In the genomic region with DNA sequence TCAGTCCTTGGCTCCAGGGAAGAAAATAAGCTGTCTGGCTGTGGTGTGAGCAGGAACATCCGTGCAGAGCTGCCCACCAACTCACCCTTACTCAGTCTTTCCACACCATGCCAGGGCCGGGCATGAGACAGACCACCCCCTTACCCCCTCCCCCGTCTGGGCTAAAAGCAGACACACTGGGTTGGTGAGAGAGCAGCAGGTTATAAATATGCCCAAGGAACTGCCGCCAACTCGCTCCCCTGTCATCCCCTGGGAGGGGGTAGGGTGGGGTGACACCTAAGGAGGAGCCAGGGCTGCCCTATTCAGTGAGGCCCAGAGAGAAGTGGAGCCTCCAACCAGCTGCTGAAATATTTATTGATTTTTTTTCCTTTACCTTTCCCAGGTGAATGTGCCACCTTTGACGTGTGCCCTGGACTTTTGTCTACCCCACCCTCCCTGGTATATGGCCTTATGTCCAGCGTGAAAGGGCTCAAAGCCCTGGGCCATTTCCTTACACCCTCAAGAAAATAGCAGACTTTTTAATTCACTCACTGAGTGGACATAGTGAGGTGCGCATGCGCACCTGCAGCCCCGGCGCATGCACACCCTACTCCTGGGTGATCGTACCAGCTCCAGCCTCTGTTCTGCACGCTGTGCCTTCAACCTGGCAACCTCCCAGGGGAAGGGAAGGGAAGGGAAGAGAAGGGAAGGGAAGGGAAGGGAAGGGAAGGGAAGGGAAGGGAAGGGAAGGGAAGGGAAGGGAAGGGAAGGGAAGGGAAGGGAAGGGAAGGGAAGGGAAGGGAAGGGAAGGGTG, we compare ENCODE assay signal across 15 mouse cellular contexts. TPM values are rescaled to one million over a fixed set of nuclear protein-coding genes. Genes with fewer than 3 reads are reported as not detected.
A peak's percentile ranks its signal among the peaks of the same experiment; 100 is the strongest.
DNase-seq lines count a peak whose midpoint lies in the region; ATAC-seq lines count a peak whose summit lies in the region.
"Had no signal": no experiment of that assay in that cellular context is flagged by ENCODE, and none has a peak within 500 bp of the region (broad histone marks: within the 10 kb centered on the region; RNA-seq: fewer than 3 reads in every experiment).

No protein-coding gene starts in this region.

- peaks cover 29% of the 10 kb centered on the region for H3K4me1 ChIP-seq in heart, embryonic 12.5 days (replicated peaks)
- H3K4me1 ChIP-seq in forebrain, embryonic 14.5 days (ENCODE audit: control insufficient read depth, insufficient read depth, low read length) = peaks cover 15% of the 10 kb centered on the region
- peaks cover 42% of the 10 kb centered on the region for H3K4me1 ChIP-seq in midbrain, embryonic 12.5 days

- DNase-seq in heart, postnatal 25 days (ENCODE audit: low spot score) = no peak
- peak; percentile 53 for DNase-seq in NIH3T3 (ENCODE audit: low read depth)
- peak; percentile 78 for DNase-seq in forebrain, embryonic 14.5 days (ENCODE audit: low spot score)
- no peak for DNase-seq in urinary bladder, postnatal 10 days (ENCODE audit: low spot score)
- DNase-seq in spleen, adult 18-20 months = no peak
- no peak for DNase-seq in cerebellum, adult 18-20 months
- DNase-seq: gastrocnemius, postnatal 14 days had no signal

- no peak for ATAC-seq in heart, embryonic 12.5 days (ENCODE audit: insufficient number of reproducible peaks, low FRiP score)
- no peak for ATAC-seq in forebrain, embryonic 14.5 days
- no peak for ATAC-seq in midbrain, embryonic 12.5 days (ENCODE audit: low FRiP score, low read depth)

- H3K4me2 ChIP-seq in heart, embryonic 12.5 days = peak overlapping the region; percentile 13; the same call in 1 of the 2 replicates
- H3K4me2 ChIP-seq in forebrain, embryonic 14.5 days (ENCODE audit: low read length) = no peak overlapping the region
- peak overlapping the region; percentile 27 for H3K4me2 ChIP-seq in midbrain, embryonic 12.5 days (replicated peaks)
- H3K4me2 ChIP-seq: liver, embryonic 15.5 days had no signal

- intact Hi-C loops in heart, postnatal 25 days (cut with DNase I) = loop anchor here (5.0 kb wide), 1 partner anchor 90 kb away; a partner anchor contains a TSS

- H3K9ac ChIP-seq in heart, embryonic 12.5 days = no peak overlapping the region
- H3K9ac ChIP-seq in forebrain, embryonic 14.5 days (ENCODE audit: low read length) = no peak overlapping the region
- H3K9ac ChIP-seq in midbrain, embryonic 12.5 days (replicated peaks) = no peak overlapping the region
- H3K9ac ChIP-seq: embryonic facial prominence, embryonic 12.5 days; liver, embryonic 15.5 days had no signal

- H3K36me3 ChIP-seq in heart, embryonic 12.5 days = no peaks in the 10 kb centered on the region
- H3K36me3 ChIP-seq in forebrain, embryonic 14.5 days (ENCODE audit: control insufficient read depth, insufficient read depth, low read length) = no peaks in the 10 kb centered on the region
- no peaks in the 10 kb centered on the region for H3K36me3 ChIP-seq in midbrain, embryonic 12.5 days
- H3K36me3 ChIP-seq: embryonic facial prominence, embryonic 12.5 days; liver, embryonic 15.5 days had no signal

- no peak overlapping the region for H3K4me3 ChIP-seq in heart, embryonic 12.5 days
- no peak overlapping the region for H3K4me3 ChIP-seq in forebrain, embryonic 14.5 days (ENCODE audit: low read depth, low read length)
- no peak overlapping the region for H3K4me3 ChIP-seq in midbrain, embryonic 12.5 days
- H3K4me3 ChIP-seq: left cerebral cortex, adult 2 months; liver, embryonic 15.5 days had no signal

- H3K27me3 ChIP-seq in heart, embryonic 12.5 days (replicated peaks) = peaks cover 100% of the 10 kb centered on the region
- peaks cover 86% of the 10 kb centered on the region for H3K27me3 ChIP-seq in forebrain, embryonic 14.5 days (replicated peaks; ENCODE audit: control insufficient read depth, insufficient read depth, low read length)
- peaks cover 100% of the 10 kb centered on the region for H3K27me3 ChIP-seq in midbrain, embryonic 12.5 days

- H3K9me3 ChIP-seq in heart, embryonic 12.5 days (replicated peaks) = no peaks in the 10 kb centered on the region
- no peaks in the 10 kb centered on the region for H3K9me3 ChIP-seq in forebrain, embryonic 14.5 days (replicated peaks; ENCODE audit: control insufficient read depth, low read length)
- H3K9me3 ChIP-seq in midbrain, embryonic 12.5 days = no peaks in the 10 kb centered on the region
- H3K9me3 ChIP-seq: embryonic facial prominence, embryonic 12.5 days; liver, embryonic 15.5 days had no signal

- 6% methylated on average over 13 of the region's 13 CpGs for WGBS in heart, embryonic 12.5 days
- 1% methylated on average over 13 of the region's 13 CpGs for WGBS in forebrain, embryonic 14.5 days
- WGBS in midbrain, embryonic 12.5 days = 5% methylated on average over 13 of the region's 13 CpGs

- no peak overlapping the region for H3K27ac ChIP-seq in heart, embryonic 12.5 days (ENCODE audit: poor library complexity, severe bottlenecking)
- no peak overlapping the region for H3K27ac ChIP-seq in forebrain, embryonic 14.5 days (ENCODE audit: low read depth, low read length)
- H3K27ac ChIP-seq in midbrain, embryonic 12.5 days (replicated peaks) = 0 out of 2 replicates have a peak overlapping the region, but pooled peaks have one; percentile 25
- H3K27ac ChIP-seq: embryonic facial prominence, embryonic 12.5 days; kidney, postnatal 0 days; left cerebral cortex, adult 2 months; liver, embryonic 15.5 days had no signal

RNA-seq across cellular contexts. Expression of a gene that starts 7.3 kb away (rescaled TPM):
- polyA plus RNA-seq in heart, embryonic 12.5 days (2016; fragmentation: Nextera tagmentation; extraction: Ambion mirVana) = not detected in 2 replicates
- not detected for total RNA-seq in heart, postnatal 25 days (2021)
- polyA plus RNA-seq in forebrain, embryonic 14.5 days (2014; fragmentation: Nextera tagmentation; extraction: Ambion mirVana) = 0.56 TPM in 1 of 2 replicates, not detected in the other
- polyA plus RNA-seq in midbrain, embryonic 12.5 days (2016; fragmentation: Nextera tagmentation; extraction: Ambion mirVana) = 8.7 and 13.1 TPM in 2 replicates
- total RNA-seq: megakaryocyte-erythroid progenitor cell, adult 5-6 weeks had no signal
- polyA plus RNA-seq: kidney, postnatal 0 days; liver, embryonic 15.5 days; stomach, embryonic 16.5 days had no signal

RNA-seq across cellular contexts. Expression of a gene that starts 12.3 kb away (rescaled TPM):
- 0.04 and 0.14 TPM in 2 replicates for polyA plus RNA-seq in heart, embryonic 12.5 days (2016; fragmentation: Nextera tagmentation; extraction: Ambion mirVana)
- total RNA-seq in heart, postnatal 25 days (2021) = under 1 TPM; 0.21 to 0.59 TPM
- polyA plus RNA-seq in forebrain, embryonic 14.5 days (2014; fragmentation: Nextera tagmentation; extraction: Ambion mirVana) = 0.33 and 0.57 TPM in 2 replicates
- 0.61 and 1.3 TPM in 2 replicates for polyA plus RNA-seq in midbrain, embryonic 12.5 days (2016; fragmentation: Nextera tagmentation; extraction: Ambion mirVana)
- total RNA-seq: megakaryocyte-erythroid progenitor cell, adult 5-6 weeks had no signal
- polyA plus RNA-seq: liver, embryonic 15.5 days; stomach, embryonic 16.5 days had no signal

RNA-seq across cellular contexts. Expression of a gene that starts 19.0 kb away (rescaled TPM):
- not detected in 2 replicates for polyA plus RNA-seq in heart, embryonic 12.5 days (2016; fragmentation: Nextera tagmentation; extraction: Ambion mirVana)
- total RNA-seq in heart, postnatal 25 days (2021) = under 1 TPM; 0.34 to 0.57 TPM
- polyA plus RNA-seq in forebrain, embryonic 14.5 days (2014; fragmentation: Nextera tagmentation; extraction: Ambion mirVana) = not detected in 2 replicates
- polyA plus RNA-seq in midbrain, embryonic 12.5 days (2016; fragmentation: Nextera tagmentation; extraction: Ambion mirVana) = 0.14 and 0.34 TPM in 2 replicates
- total RNA-seq: megakaryocyte-erythroid progenitor cell, adult 5-6 weeks had no signal
- polyA plus RNA-seq: kidney, postnatal 0 days; liver, embryonic 15.5 days had no signal

RNA-seq across cellular contexts. Expression of a gene that starts 34.0 kb away (rescaled TPM):
- 46.3 and 46.9 TPM in 2 replicates for polyA plus RNA-seq in heart, embryonic 12.5 days (2016; fragmentation: Nextera tagmentation; extraction: Ambion mirVana)
- total RNA-seq in heart, postnatal 25 days (2021) = 10 to 100 TPM; 18.5 to 20.8 TPM
- 31.7 and 41.4 TPM in 2 replicates for polyA plus RNA-seq in forebrain, embryonic 14.5 days (2014; fragmentation: Nextera tagmentation; extraction: Ambion mirVana)
- 56.0 and 64.4 TPM in 2 replicates for polyA plus RNA-seq in midbrain, embryonic 12.5 days (2016; fragmentation: Nextera tagmentation; extraction: Ambion mirVana)

RNA-seq across cellular contexts. Expression of a gene that starts 34.3 kb away (rescaled TPM):
- polyA plus RNA-seq in heart, embryonic 12.5 days (2016; fragmentation: Nextera tagmentation; extraction: Ambion mirVana) = 81.5 and 83.5 TPM in 2 replicates
- total RNA-seq in heart, postnatal 25 days (2021) = 100 to 1,000 TPM in 1 of 2 experiments, 10 to 100 TPM in 1; 90.5 to 103 TPM
- polyA plus RNA-seq in forebrain, embryonic 14.5 days (2014; fragmentation: Nextera tagmentation; extraction: Ambion mirVana) = 82.1 and 87.3 TPM in 2 replicates
- polyA plus RNA-seq in midbrain, embryonic 12.5 days (2016; fragmentation: Nextera tagmentation; extraction: Ambion mirVana) = 83.1 and 85.9 TPM in 2 replicates

Comparison
In these comparisons a context has a peak if more than half of its experiments do, and no peak if none do; other contexts are left out.
1. DNase-seq: peak in NIH3T3 (single experiment) and forebrain, embryonic 14.5 days (single experiment); none in heart, postnatal 25 days (single experiment), urinary bladder, postnatal 10 days (single experiment), spleen, adult 18-20 months (0 of 2) and cerebellum, adult 18-20 months (0 of 2).